Mouse (Mus musculus): ENCODE results near the gene Cdh12. TPM values are rescaled to one million over a fixed set of nuclear protein-coding genes. Genes with fewer than 3 reads are reported as not detected.

The Cdh12 gene
- polyA plus RNA-seq, 1 experiment from 2014 or later = 0.78 TPM

- Histone ChIP-seq H3K27me3 (ENCODE audit: insufficient read depth, poor library complexity, severe bottlenecking) (no peaks in the 10 kb centered on the region), H3K9me3 (no peaks in the 10 kb centered on the region), H3K27ac (no peak overlapping the region), H3K4me3 (no peak overlapping the region), H3K4me1 (replicated peaks) (no peaks in the 10 kb centered on the region), H3K36me3 (no peaks in the 10 kb centered on the region)
- no peak for DNase-seq (ENCODE audit: low spot score)
- WGBS = 69% methylated on average over 2 of the region's 2 CpGs
These were observed 1087.8 kb downstream of the Cdh12 start for GRCm38 (mm10) chr15:21536909-21537308.

DNA sequence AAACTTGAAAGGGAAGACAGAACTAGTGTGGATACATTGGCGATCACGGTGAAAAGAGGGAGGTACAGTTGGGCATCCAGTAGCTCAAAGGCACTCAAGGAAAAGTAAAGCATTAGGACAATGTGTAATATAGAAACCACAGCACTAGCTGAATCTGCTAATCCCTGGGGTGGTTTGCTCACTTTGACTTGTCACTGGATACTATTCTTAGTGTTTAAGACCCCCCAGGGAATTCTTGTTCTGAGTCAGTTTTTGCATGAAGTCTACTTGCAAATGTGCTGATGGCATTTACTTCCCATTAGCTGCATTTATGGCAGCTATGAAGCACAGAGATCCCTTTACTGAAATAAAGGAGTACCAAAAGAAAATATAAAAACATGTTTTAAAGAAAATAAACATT is 1095.7 kb downstream of the Cdh12 start:
- Histone ChIP-seq H3K27ac (no peak overlapping the region), H3K9me3 (no peaks in the 10 kb centered on the region), H3K27me3 (ENCODE audit: insufficient read depth, poor library complexity, severe bottlenecking) (no peaks in the 10 kb centered on the region), H3K36me3 (no peaks in the 10 kb centered on the region), H3K4me1 (replicated peaks) (no peaks in the 10 kb centered on the region), H3K4me3 (no peak overlapping the region)
- no peak for DNase-seq (ENCODE audit: low spot score)
- 92% methylated on average over 2 of the region's 2 CpGs for WGBS

DNA sequence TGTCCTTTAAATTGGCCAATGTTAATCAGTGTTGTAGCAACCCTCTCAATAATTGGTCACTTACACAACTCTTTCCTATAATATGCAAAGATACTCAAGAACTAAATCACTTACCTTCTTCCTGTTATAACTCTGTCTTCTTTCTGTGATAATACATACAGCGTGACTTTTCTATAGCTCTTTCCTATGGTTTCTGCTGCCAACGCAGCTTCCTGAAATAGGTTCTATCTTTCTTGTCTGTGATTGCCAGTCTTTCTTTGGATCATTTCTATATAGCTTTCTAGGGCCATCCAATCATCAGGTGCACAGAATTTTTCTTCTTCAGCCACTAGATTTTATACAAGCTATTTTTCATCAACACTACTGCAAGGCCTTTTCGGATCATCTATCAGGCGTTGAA is 1106.9 kb downstream of the Cdh12 start:
- 93% methylated on average over 4 of the region's 4 CpGs for WGBS
- no peaks in the 10 kb centered on the region for H3K4me1 ChIP-seq (replicated peaks)
- H3K9me3 ChIP-seq = no peaks in the 10 kb centered on the region
- no peaks in the 10 kb centered on the region for H3K36me3 ChIP-seq
- DNase-seq (ENCODE audit: low spot score) = no peak
- no peaks in the 10 kb centered on the region for H3K27me3 ChIP-seq (ENCODE audit: insufficient read depth, poor library complexity, severe bottlenecking)
- no peak overlapping the region for H3K27ac ChIP-seq
- H3K4me3 ChIP-seq = no peak overlapping the region

DNA sequence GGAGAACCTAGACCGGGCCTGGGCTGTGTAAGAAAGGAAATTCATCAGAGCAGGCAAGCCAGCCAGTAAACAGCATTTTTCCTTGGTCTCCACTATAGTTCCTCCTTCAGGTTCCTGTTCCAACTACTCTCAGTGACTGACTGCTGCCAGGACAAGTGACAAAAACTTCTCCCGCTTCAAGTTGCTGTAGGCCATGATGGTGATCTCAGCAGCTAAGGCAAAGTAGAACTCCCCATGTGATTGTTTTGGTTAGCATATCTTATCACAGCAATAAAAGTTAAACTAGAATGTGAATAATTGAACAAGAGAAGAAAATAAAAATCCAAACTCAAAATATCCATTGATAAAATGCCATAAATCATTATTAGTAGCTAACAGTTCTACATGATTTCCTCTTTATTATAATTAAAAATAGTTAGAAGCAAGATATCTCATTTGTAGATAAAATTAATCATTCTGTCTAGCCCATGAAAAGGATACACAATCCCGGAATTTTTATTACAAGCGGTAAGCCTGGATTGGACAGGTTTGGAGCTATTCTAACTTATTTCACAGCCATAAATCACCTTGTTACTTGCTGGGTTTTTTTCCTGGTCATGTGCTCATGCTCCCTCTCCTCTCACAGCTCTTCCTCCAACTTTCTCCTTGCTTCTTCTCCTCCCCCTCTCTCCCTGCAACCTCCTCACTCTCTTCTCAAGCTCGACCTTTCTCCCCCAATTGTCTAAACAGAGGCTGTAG is 1117.4 kb downstream of the Cdh12 start:
- Histone ChIP-seq H3K27me3 (ENCODE audit: insufficient read depth, poor library complexity, severe bottlenecking) (no peaks in the 10 kb centered on the region), H3K36me3 (no peaks in the 10 kb centered on the region), H3K4me3 (no peak overlapping the region), H3K27ac (no peak overlapping the region), H3K9me3 (no peaks in the 10 kb centered on the region), H3K4me1 (replicated peaks) (no peaks in the 10 kb centered on the region)
- DNase-seq (ENCODE audit: low spot score) = no peak
- WGBS = 85% methylated on average over 5 of the region's 5 CpGs

- no peak for DNase-seq (ENCODE audit: low spot score)
- H3K4me3 ChIP-seq = no peak overlapping the region
- no peak overlapping the region for H3K27ac ChIP-seq
- no peaks in the 10 kb centered on the region for H3K27me3 ChIP-seq (ENCODE audit: insufficient read depth, poor library complexity, severe bottlenecking)
- H3K36me3 ChIP-seq = no peaks in the 10 kb centered on the region
- no peaks in the 10 kb centered on the region for H3K9me3 ChIP-seq
- H3K4me1 ChIP-seq (replicated peaks) = no peaks in the 10 kb centered on the region
- WGBS = 72% methylated on average over 4 of the region's 4 CpGs
These were observed 1155.4 kb downstream of the Cdh12 start for GRCm38 (mm10) chr15:21604510-21604909.

Other genes starting within 250 kb of the Cdh12 start
- gene Acot10, start 217.5 kb downstream of the Cdh12 start, polyA plus RNA-seq (2016; fragmentation: Nextera tagmentation; extraction: Ambion mirVana) = 0.10 and 0.17 TPM in 2 replicates